Mouse (Mus musculus) megakaryocyte, adult 5-6 weeks (primary cell): ENCODE measurements at regions not wholly inside any gene's neighbourhood (a gene's known extent, or its start where the extent isn't known, plus 50 kb on each side); places are given as distances from the start of the nearest gene placed in this dataset.

Experiments used
- ATAC-seq: 2 replicates; pipeline ENCODE4 v1.8.0; 2016; ENCODE audit warnings: mild to moderate bottlenecking, inconsistent platforms; ENCODE audit not compliant: poor library complexity, severe bottlenecking

DNA sequence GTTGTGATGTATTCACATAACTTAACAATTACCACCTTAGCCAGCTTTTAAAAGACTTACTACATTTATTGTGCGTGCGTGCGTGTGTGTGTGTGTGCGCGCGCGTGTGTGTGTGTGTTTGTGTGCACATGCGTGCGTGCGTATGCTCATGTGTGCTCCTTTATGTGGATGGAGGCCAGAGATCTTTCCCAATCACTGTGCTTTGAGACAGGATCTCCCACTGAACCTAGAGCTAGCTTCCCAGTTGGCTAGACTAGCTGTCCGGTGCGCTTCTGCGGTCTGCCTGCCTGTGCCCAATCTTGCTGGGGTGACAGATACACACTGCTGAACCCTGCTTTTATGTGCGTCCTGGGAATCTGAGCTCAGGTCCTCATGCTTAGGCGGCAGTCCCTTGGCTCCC lies 50.1 kb upstream of the Arhgap29 start:
- no peak for ATAC-seq

DNA sequence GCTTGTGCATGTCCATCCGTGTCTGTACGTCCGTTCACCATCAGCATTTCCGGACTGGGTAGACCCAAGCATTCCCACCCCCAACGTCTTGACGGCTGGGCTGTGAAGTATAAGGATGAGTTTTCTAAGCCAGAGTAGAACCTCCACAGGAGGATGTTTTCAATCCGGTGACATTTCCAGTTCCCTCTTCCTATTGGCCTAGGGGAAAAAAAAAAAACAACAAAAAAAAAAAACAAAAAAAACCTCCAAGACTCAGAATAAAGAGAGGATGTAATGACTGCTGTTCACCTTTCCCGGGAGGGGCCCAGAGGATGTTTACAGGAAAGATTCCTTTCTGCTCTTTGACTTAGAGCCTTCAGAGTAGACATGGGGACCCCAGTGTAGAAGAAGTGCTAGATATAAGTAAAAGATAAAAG lies 51.9 kb upstream of the Arhgap29 start:
- ATAC-seq: no peak

DNA sequence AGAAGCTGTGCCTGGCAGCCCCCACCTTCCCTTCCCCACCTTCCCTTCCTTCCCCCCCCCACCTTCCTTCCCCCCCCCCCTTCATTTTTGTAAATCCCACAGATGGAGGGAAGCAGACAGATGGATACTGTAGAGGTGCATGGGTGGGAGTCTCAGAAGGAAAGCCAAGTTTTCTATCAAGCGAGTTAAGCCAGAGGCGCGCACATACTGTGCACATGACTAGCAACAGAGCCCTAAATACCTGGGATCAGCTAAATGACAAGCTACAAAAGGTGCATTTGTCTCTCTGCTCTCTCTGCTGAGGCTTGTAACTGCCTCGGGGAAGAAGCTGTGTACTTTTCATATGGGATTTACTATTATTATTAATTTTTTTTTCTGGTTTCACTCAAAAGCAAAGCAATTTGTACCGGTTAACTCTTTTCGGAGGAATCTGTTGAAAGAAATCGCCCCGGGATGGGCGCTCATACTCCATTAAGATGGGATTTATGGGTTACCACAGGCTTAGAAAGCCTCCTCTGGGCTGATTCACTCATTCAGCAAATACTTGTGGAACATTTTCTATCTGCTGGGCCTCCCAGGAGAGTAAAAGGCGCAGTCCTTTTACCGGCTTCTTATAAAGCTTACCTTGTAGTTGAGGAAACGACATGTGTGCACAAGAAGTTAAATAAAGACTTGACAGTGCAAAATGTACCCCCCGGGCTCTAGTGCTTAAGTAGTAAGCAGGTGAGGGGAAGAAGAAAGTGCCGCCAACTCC lies 54.3 kb upstream of the Arhgap29 start:
- no peak for ATAC-seq

DNA sequence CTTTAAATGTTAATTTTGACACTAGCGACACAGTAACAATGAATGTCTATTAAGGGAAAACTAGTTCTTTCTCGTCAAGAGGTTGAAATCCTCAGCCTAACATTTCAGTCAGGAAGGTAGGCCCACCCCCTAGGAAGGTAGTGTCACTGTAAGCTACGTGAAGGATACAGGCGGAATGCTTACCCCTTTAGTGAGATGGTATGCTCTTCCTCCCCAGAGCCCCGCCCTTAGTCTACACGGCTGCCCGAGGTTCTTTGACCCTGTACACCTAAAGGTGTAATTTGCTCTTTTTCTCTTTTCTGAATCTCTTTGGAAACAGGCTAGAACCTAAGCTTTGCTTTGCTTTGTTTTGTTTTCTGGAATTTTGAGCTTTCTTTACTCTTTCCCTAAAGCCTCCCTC lies 58.7 kb upstream of the Arhgap29 start:
- no peak for ATAC-seq

DNA sequence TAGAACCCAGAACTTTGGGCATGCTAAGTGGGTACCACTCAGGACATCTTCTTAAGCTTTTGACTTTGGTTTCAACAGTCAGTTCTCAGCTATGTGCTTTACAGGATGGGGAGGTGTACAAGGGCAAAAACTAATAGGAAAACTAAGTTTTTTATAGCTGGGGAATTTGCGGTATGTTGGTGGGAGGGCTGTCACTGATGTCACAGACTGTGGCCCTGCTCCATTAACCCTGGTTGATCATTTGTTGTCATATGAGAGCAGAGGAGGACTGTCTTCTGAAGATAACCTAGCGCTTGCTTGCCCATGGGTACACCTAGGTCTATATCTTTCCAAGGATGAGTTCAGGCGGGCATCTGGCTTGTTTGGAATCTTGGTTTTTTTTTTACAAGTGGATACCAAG lies 59.7 kb upstream of the Arhgap29 start:
- no peak for ATAC-seq

DNA sequence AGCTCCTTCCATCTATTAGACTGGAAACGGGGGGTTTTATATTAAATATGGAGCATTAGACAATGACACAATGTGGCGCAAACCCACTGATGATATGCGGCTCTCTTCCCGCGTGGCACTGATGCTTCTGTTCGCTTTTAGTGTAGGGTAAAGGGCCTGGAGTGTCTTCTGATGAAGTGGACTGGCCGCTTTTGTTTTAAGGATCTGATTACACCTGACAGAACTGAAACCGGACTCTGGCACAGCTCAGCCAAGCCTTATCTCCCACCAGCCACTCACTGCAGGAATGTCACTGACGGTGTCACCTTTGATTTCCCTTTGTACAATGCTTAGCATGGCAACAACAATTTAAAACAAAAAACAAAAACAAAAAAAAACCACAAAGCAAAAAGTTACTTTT lies 61.0 kb upstream of the Arhgap29 start:
- ATAC-seq: no peak

DNA sequence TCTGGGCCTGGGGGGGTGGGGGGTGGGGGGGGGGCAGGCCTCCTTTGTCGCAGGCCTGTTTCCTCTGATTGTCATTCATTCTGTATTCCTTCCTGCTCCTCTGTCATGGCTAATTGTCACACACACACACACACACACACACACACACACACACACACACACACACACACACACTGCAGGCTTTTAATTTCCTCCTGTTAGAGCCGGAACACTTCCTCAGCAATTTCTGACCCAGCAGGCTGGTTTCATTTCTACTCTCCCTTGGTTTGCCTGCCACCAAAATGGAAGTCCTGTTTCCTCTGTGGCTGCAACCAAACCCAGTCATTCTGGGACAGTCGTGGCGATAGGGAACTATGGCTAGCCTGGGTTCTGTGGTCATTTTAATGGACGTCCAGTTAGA lies 61.8 kb upstream of the Arhgap29 start:
- peak; percentile 79 for ATAC-seq

DNA sequence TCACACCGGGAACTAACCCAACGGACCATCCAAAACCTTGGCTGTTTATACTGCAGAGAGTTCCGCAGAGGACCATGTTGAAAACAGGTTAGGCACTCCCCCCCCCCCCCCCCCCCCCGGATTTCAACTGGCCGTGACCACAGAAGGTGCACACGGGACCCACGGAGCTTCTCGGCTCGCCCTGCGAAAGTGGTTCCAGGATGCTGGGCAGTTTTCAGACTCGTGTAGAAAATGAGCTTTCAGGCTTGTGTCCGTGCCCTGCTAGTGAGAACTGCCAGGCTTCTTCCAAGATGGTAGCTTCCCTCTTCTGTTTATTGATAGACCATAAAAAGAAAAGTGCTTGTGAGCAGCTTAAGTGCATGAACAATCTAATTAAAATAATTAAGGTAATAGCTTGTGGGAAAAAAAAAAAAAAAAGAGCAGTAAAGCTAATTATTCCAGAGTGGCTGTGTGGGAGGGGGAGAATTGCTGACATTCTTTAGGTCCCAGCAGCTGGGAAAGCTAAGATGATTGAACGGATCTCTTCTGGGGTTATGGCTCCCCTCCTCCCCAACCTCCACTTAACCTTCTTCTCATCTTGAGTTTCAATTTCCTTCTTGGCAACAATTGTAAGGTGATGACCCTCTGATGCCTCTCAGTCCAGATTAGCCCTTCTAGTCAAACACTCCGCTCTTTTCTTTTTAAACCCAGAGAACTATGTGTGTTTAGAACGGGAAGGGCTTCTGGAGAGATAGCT lies 65.3 kb upstream of the Arhgap29 start:
- no peak for ATAC-seq

DNA sequence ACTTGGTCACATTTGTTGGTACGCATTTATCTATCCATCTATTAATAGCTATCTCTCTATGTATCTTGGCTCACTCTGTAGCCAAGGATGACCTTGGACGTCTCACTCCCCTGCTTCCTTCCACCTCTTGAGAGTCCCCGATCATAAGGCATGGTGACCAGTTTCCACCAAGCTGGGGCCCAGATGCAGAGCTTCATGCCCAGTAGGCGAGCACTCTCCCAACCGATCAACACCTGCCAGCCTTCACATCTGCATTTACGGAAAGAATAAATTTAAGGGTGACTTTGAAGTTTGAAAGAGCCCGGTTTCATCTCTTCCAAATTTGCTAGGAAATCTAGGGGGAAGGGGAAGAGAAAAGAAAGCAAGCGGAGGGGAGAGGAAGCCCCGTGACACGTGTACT lies 66.0 kb upstream of the Arhgap29 start:
- no peak for ATAC-seq

DNA sequence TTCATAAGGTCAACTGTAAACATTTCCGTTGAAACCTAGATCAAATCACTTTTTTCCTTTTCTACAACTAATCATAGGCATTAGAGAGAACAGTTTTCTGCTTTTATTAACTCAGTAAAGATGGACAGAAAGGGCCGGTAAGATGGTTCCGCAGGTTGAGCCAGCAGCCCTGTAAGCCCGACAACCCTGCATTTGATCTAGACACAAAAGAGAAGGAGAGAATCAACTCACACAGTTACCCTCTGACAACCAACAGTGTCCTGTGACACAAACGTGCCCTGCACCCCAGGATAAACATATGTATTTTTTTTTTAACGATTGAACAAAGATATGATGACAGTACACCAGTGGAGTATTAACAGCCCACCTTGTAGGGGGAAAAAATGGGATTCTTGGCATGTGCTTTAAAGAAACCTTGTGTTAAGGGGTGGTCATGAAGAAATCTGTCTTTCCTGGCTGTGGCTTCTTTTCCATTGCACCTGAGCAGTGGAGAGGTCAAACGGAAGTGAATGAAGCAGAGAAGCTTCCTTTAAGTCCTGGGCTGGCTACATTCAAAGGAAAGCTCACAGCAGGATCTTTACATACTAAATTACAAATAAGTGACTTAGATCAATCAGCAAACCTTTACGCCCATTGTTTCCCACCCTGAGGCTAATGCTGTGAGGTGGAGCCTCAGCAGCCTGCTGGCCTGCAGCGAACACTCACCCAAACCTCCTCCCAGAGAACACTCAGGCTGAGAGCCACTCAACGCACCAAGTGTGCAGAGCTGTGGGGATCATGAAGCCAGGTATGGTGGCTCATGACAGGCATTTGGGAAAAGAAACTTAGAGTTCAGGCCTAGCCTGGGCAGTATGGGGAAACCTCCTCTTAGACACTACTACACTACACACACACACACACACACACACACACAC lies 66.8 kb upstream of the Arhgap29 start:
- ATAC-seq: no peak

DNA sequence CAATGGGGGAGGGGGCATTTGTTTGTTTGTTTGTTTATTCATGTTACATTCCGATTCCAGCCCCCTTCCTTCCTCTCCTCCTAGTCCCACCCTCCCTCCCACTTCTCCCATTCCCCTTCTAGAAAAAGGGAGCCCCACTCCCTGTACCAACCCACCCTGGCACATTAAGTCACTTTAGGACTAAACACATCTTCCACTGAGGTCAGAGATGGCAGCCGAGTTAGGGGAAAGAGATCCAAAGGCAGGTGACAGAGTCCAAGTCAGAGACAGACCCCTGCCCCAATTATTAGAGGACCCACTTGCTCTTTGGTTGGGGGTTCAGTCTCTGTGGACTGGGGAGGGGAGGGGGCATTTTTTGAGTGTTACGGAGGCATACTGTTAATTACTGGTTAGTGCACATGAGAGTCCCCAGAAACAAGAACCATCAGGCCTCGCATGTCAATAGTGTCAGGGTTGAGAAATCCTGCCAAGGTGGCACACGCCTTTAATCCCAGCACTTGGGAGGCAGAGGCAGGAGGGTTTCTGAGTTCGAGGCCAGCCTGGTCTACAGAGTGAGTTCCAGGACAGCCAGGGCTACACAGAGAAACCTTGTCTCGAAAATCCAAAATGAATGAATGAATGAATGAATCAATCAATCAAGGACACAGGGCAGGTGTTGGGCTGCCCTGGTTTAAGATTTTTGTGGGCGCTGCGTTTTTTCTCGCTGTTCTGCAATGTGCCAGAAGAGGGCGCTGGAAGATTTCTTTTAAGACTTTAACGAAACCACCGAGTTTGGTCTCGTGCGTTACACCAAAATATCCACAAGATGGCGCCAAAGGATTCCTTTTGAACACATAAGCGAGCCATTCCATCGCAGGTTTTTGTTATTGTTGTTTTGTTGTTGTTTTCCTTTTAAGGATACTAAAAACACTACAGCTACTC lies 67.8 kb upstream of the Arhgap29 start:
- ATAC-seq: peak; percentile 96

DNA sequence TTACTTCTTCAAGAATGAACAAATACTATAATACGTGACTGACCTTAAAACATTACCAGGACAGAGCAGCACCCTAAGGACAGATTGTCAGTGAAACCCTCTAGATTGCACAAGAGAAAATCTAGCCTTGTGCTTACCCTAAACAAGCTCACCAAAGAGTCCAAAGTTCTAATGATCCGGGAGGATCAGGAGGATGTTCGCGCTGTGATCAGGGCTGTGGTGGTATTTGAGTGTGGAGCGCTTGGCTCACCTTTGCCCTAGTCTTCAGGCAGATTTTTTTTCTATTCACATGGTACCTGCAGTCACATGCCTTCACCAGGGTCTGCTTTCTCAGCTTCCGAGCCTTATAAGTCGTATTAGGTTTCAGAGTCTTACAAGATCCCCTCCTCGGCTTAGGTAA lies 65.3 kb upstream of the Abcd3 start:
- ATAC-seq: no peak

DNA sequence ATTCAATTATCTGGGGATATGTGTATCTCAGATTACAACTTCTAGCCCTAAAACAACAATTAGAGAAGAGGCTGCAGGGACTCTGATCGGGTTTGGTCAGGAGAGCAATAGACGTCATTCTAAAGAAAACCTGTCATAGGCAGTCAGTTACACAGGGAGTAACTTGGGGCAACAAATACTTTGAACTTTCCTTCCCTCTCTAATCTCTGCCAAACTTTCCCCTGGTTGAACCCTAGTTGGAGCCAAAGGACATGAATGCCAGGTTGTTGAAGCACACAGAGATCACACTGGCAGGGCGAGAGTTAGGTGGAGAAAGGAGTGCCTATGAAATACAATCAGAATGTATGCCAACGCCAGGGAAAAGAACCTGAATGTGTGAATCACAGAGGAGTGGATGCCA lies 60.0 kb upstream of the Abcd3 start:
- ATAC-seq: no peak

DNA sequence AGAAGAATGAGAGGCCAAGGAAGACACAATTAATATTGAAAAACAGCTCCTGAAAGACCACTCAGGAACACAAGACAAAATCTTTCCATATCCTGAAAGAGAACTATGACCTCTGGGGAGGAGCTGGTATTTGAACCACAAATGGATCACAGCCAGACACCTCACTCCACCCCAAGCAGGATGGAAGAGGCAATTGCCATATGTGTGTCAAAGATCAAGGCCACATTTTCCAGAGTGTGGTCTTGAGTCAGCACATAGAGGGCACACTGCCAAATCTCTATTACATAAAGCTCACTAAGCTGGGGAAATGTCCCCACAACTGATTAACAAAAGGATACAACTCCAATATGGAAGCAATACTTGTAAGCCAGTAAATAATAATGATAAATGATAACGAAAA lies 59.5 kb upstream of the Abcd3 start:
- ATAC-seq: 0 out of 2 replicates have a peak, but pooled peaks have one; percentile 30

DNA sequence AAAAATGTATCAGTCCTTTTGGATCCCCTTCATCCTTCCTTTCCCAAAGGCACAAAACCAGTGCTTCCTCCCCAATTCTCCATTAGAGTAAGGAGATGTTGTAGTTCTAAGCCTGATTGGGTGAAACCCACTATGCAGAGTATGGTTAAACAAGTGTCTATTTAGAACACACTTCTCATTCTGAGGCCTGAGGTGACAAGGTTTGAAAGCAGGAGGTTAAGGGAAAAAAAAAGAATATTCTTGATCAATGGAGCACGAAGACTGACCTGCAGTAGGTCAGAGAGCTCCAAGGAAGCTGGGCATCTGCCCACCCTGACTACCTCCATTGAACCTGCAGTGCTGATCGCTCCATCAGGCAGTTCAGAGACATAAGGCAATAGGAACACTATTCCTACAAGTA lies 58.5 kb upstream of the Abcd3 start:
- ATAC-seq: no peak

DNA sequence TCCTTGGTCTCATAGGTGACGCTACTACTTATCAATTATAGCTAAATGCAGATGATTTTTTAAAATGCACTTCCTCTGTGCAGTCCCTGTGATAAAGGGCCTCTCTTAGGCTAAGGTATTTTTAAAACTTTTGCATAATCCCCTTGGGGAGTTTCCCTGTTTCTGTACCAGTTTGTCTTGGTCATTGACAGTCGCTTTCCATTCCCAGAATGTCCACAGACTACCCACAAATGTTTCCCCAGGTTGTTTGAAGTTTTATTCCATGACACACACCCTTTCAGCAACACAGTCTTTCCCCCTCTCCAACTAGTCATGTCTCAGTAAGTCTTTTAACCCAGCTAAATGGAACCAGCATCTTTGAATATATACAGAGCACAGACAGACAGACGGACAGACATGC lies 57.6 kb upstream of the Abcd3 start:
- no peak for ATAC-seq

DNA sequence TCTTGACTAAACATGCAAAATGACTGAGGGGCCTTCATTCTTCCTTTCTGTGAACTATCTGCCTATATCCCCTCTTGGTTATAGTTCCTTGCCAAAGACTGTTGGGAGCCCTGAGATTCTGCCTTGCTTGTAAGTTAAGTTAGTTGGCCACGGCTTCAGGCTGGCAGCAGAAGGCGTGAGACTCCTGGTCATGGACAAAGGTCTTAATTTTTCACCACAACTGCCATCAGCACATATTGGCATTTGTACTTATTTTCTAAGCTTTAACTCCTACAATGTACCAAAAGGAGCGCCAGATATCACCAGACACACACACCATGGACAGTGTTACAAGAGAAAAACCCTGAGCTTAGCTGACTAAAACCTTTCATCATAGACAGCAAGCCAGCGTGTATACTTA lies 56.7 kb upstream of the Abcd3 start:
- no peak for ATAC-seq

DNA sequence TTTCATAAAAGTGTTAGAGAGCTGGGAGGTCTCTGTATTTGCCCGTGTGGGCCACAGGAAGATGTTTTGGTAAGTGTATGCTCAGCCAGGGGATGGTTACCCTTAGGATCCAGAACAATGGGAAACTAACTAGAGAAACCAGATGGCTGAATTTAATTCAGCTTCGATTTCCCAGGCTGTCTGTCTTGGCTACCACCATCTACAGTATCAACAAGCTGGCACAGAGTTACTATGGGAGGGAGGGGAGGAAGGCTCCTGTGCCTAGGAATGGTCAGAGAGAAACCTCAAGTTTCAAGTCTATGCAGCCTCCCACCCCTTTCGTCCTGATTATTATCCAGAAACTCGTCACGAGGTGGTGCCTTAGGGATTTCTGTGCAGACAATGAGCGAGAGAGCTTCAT lies 55.6 kb upstream of the Abcd3 start:
- ATAC-seq: no peak

DNA sequence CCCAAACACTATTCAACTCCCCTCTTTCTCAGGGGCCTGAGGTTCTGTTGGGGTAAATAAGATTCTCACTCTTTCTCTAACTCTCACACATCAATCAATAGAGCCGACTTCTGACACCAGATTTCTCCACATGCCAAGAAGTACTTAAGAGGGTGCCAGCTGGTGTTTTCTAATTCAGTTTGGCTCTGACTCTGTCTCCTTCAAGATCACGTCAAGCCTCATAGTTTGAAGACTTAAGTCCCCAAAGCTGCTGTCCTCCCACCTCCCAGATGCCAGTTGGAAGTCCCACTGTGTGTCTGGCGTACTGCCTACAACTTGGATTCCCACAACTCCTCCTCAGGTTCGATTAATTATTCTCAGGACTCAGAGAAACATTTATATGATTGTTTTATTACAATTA lies 54.6 kb upstream of the Abcd3 start:
- ATAC-seq: no peak

DNA sequence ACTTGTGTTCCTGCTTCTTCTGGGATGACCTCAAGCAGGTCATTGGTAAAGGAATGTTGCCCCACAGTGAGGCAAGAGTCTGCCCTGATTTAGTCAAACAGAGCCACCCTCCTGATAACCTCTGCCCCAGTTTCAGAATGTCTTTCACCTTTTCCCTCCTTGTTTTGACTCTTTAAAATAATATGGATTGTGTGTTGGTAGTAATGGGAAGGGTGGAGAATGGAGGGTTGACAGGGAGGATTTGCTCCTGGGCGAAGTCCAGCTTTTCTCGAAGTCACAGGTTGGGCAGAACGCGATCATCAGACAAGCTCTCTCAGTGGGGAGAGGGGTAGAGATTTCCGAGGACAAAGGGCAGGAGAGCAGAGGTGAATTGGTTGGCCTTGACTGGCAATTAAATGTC lies 52.2 kb upstream of the Abcd3 start:
- no peak for ATAC-seq
